Mouse (Mus musculus) stomach, postnatal 0 days (tissue): Measurements from ENCODE around the gene Prpsap1. TPM values are rescaled to one million over a fixed set of nuclear protein-coding genes. Genes with fewer than 3 reads are reported as not detected.
"Not testable (repeated sequence)": the region's sequence is repeated elsewhere in the genome, so short reads cannot be mapped to it uniquely, and the experiment has no call there.

Experiments used
- ATAC-seq: fragments of 200-750 bp; cut with Nextera tagmentation; 2 replicates; pipeline ENCODE4 v1.8.0; 2017; ENCODE audit not compliant: low FRiP score, low TSS enrichment
- DNase-seq: peaks from one replicate; pipeline ENCODE4 v3.0.0-alpha.2; 2016; ENCODE audit warnings: low spot score
- H3K27ac ChIP-seq: fragments of 300-500 bp; sonication (generic); replicated peaks from 2 replicates; pipeline ENCODE4 v1.5.1; 2014; ENCODE audit warnings: mild to moderate bottlenecking, control low read depth
- H3K27me3 ChIP-seq: fragments of 300-500 bp; sonication (generic); 2 replicates; pipeline ENCODE4 v1.6.1; 2014; ENCODE audit warnings: low read length; ENCODE audit not compliant: control insufficient read depth, insufficient read depth
- H3K36me3 ChIP-seq: fragments of 300-500 bp; sonication (generic); 2 replicates; pipeline ENCODE4 v1.6.1; 2014; ENCODE audit warnings: low read length, mixed read lengths; ENCODE audit not compliant: control insufficient read depth, insufficient read depth
- H3K4me1 ChIP-seq: fragments of 300-500 bp; sonication (generic); replicated peaks from 2 replicates; pipeline ENCODE4 v1.6.1; 2014; ENCODE audit warnings: antibody characterized with exemption; ENCODE audit not compliant: control insufficient read depth, insufficient read depth
- H3K4me2 ChIP-seq: fragments of 300-500 bp; sonication (generic); replicated peaks from 2 replicates; pipeline ENCODE4 v1.6.1; 2014; ENCODE audit warnings: low read depth, mild to moderate bottlenecking, control low read depth, moderate library complexity
- H3K4me3 ChIP-seq: fragments of 300-500 bp; sonication (generic); 2 replicates; pipeline ENCODE4 v1.5.1; 2014; ENCODE audit warnings: low read depth, low read length, control low read depth
- H3K9ac ChIP-seq: fragments of 300-500 bp; sonication (generic); 2 replicates; pipeline ENCODE4 v1.6.1; 2014; ENCODE audit warnings: mild to moderate bottlenecking, low read length, control low read depth, mixed read lengths
- H3K9me3 ChIP-seq: fragments of 300-500 bp; sonication (generic); 2 replicates; pipeline ENCODE4 v1.6.1; 2016; ENCODE audit warnings: low read length; ENCODE audit not compliant: control insufficient read depth
- CTCF ChIP-seq: IDR thresholded peaks from 2 replicates; pipeline ENCODE4 v1.5.1; 2016; ENCODE audit warnings: antibody characterized with exemption, low read depth, mild to moderate bottlenecking, moderate library complexity
- EP300 ChIP-seq: optimal IDR thresholded peaks from 2 replicates; pipeline ENCODE3; 2016; ENCODE audit warnings: antibody characterized with exemption
- WGBS: fragments of 180-500 bp; shearing (Covaris S2); extraction: QIAGEN DNeasy Blood & Tissue Kit; methylation state at CpG from one replicate; pipeline ENCODE4 v1.1.7; 2014; 5-methylcytosine and 5-hydroxymethylcytosine counted together
- polyA plus RNA-seq: library from polyadenylated mRNA; unstranded; fragments of >200 nt; fragmentation: Nextera tagmentation; extraction: Ambion mirVana; gene quantifications from 2 replicates; pipeline ENCODE4 v1.2.1, GENCODE M21; 2015

The Prpsap1 gene
- polyA plus RNA-seq, 1 experiment from 2014 or later = 94.0 TPM

GRCm38 (mm10) chr11:116476696-116477095, 17.3 kb downstream of the Prpsap1 start:
- TF ChIP-seq EP300 (no peak), CTCF (no peak)
- ATAC-seq (no peak), DNase-seq (no peak)
- no peaks in the 10 kb centered on the region for H3K27me3 ChIP-seq
- H3K9me3 ChIP-seq = no peaks in the 10 kb centered on the region
- peaks cover 66% of the 10 kb centered on the region for H3K36me3 ChIP-seq
- H3K4me1 ChIP-seq = no peaks in the 10 kb centered on the region
- no peak overlapping the region for H3K4me3 ChIP-seq
- WGBS = 88% methylated on average over 6 of the region's 6 CpGs
- no peak overlapping the region for H3K27ac ChIP-seq
- H3K9ac ChIP-seq = no peak overlapping the region
- no peak overlapping the region for H3K4me2 ChIP-seq

- WGBS = 84% methylated on average over 10 of the region's 10 CpGs
Measured at GRCm38 (mm10) chr11:116476041-116476440, 18.0 kb downstream of the Prpsap1 start.

GRCm38 (mm10) chr11:116472275-116472674, 21.7 kb downstream of the Prpsap1 start:
- peaks cover 55% of the 10 kb centered on the region for H3K36me3 ChIP-seq
- DNase-seq (no peak), ATAC-seq (no peak)
- TF ChIP-seq CTCF = no peak
- TF ChIP-seq EP300 = no peak
- H3K9me3 ChIP-seq = no peaks in the 10 kb centered on the region
- H3K4me2 ChIP-seq = no peak overlapping the region
- 77% methylated on average over 4 of the region's 4 CpGs for WGBS
- H3K4me3 ChIP-seq = no peak overlapping the region
- H3K4me1 ChIP-seq = no peaks in the 10 kb centered on the region
- H3K27ac ChIP-seq = no peak overlapping the region
- no peak overlapping the region for H3K9ac ChIP-seq
- H3K27me3 ChIP-seq = no peaks in the 10 kb centered on the region

More at GRCm38 (mm10) chr11:116476041-116476440, 18.0 kb downstream of the Prpsap1 start:
- TF ChIP-seq EP300 (no peak), CTCF (no peak)
- no peak overlapping the region for H3K27ac ChIP-seq
- H3K4me1 ChIP-seq = no peaks in the 10 kb centered on the region
- no peak overlapping the region for H3K9ac ChIP-seq
- peaks cover 69% of the 10 kb centered on the region for H3K36me3 ChIP-seq
- H3K27me3 ChIP-seq = no peaks in the 10 kb centered on the region
- DNase-seq = no peak
- H3K4me3 ChIP-seq = no peak overlapping the region
- H3K4me2 ChIP-seq = no peak overlapping the region
- no peak for ATAC-seq
- no peaks in the 10 kb centered on the region for H3K9me3 ChIP-seq

- 92% methylated on average over 4 of the region's 4 CpGs for WGBS
- TF ChIP-seq CTCF = no peak
- no peak for TF ChIP-seq EP300
- Histone ChIP-seq H3K9ac (no peak overlapping the region), H3K9me3 (no peaks in the 10 kb centered on the region), H3K36me3 (peaks cover 43% of the 10 kb centered on the region), H3K27me3 (no peaks in the 10 kb centered on the region), H3K27ac (no peak overlapping the region), H3K4me1 (no peaks in the 10 kb centered on the region), H3K4me3 (no peak overlapping the region), H3K4me2 (no peak overlapping the region)
- ATAC-seq (no peak), DNase-seq (no peak)
Measured at GRCm38 (mm10) chr11:116470896-116471295, 23.1 kb downstream of the Prpsap1 start.

- Histone ChIP-seq H3K4me1 (no peaks in the 10 kb centered on the region), H3K9ac (no peak overlapping the region), H3K27ac (no peak overlapping the region), H3K36me3 (peaks cover 36% of the 10 kb centered on the region), H3K27me3 (no peaks in the 10 kb centered on the region), H3K4me2 (no peak overlapping the region), H3K9me3 (no peaks in the 10 kb centered on the region), H3K4me3 (no peak overlapping the region)
- 88% methylated on average over 3 of the region's 3 CpGs for WGBS
- DNase-seq (no peak), ATAC-seq (no peak)
- no peak for TF ChIP-seq CTCF
Measured at GRCm38 (mm10) chr11:116470249-116470648, 23.8 kb downstream of the Prpsap1 start.

GRCm38 (mm10) chr11:116468338-116468737, 25.7 kb downstream of the Prpsap1 start:
- H3K36me3 ChIP-seq = peaks cover 27% of the 10 kb centered on the region
- not testable (repeated sequence) for H3K4me1 ChIP-seq, H3K4me3 ChIP-seq, H3K9me3 ChIP-seq, H3K27me3 ChIP-seq, H3K9ac ChIP-seq, DNase-seq, H3K27ac ChIP-seq, ATAC-seq, H3K4me2 ChIP-seq
- 68% methylated on average over 3 of the region's 3 CpGs for WGBS

GRCm38 (mm10) chr11:116466141-116466540, 27.9 kb downstream of the Prpsap1 start, which contains the start of gene Qrich2:
Qrich2 (minus strand) TSS chr11:116466241.
- Histone ChIP-seq H3K36me3 (peaks cover 8% of the 10 kb centered on the region), H3K27ac (no peak within 1 kb of the TSS), H3K4me1 (no peaks in the 10 kb centered on the region), H3K4me2 (no peak within 1 kb of the TSS), H3K9me3 (no peaks in the 10 kb centered on the region), H3K9ac (no peak within 1 kb of the TSS), H3K4me3 (no peak within 1 kb of the TSS), H3K27me3 (no peaks in the 10 kb centered on the region)
- ATAC-seq (no peak), DNase-seq (no peak)
- 51% methylated on average over 20 of the region's 20 CpGs for WGBS
- TF ChIP-seq CTCF (no peak), EP300 (no peak)
